Mouse (Mus musculus) left cerebral cortex, adult 11 months (tissue): ENCODE results near the gene Hoxa10.

Experiments used
- DNase-seq: peaks from one replicate; pipeline ENCODE4 v3.0.0; 2022; ENCODE audit warnings: low spot score

Hoxa10 gene

GRCm38 (mm10) chr6:52245040-52245756 is 4.5 kb upstream of the Hoxa10 start:
- no peak for DNase-seq

DNA sequence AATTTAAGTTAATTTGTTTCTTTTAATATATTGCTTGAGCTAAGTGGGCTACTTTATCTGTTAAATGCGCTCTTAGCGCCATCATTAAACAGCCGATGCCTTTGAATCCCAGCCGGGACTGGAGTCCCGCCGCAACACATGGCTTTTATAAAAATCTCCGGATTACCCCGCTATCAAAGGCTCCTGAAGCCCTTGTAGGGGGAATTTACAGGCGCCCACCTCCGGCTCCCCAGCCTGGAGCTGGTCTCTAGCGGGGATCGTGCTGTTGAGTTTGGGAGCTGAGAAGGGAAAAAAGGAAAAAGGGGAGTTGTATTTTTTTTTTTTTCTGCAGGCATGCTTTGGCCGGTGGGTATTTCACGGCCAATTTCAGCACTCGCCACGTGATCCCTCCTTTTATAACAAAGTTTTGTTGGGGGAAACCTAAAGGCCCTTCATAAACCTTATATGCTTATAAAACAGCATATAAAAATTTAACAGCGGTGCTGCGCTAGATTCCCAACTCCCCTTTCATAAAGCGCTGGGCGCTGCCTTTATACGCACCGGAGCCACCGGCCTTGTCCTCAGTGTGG is 3.9 kb upstream of the Hoxa10 start:
- no peak for DNase-seq

DNA sequence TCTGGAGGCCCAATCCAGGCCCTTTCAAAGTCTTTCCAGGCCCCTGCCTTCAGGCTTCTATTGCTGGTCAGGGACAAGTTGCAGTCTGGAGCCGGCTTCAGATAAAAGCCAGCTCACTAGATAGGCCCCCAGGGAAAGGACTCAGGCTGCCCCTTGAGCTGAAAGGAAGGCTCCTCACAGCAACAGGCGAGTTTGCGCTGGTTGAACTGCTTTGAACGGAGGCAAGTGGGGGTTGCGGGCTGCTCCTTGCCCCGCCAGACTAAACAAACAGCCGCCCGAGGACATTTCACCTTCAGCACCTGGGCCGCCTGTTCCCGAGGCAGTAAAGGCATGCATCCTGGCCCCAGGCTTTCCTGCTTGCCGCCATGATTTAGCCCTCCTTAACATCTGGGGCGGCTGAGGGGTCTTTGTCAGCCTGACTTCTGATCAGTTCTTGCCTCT is 3.0 kb upstream of the Hoxa10 start:
- DNase-seq = no peak

DNA sequence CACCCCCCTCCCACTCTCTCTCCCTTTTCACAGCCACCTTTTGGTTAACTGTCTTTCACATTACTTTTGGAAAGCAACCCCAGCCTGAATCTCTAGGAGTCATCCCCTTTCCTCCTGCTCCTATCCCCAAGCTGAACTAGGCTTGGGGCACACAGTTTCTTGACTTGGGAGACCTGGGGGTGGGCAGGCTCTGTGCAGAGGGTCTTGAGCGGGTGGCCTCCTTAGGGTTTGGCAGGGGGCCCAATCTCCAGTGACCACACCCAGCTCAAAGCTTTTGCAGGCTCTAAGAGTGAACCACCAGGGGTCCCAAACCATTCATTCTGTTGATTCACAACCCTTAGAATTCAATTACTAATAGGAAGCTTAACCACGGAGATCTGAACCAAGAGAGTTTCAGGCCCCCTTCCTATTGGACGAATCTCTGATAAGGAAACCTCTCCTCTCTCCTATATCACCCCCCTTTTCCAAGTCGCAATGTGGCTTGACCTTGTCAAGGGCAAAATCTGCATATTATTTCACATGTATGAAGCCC is 2.2 kb upstream of the Hoxa10 start:
- DNase-seq = no peak

DNA sequence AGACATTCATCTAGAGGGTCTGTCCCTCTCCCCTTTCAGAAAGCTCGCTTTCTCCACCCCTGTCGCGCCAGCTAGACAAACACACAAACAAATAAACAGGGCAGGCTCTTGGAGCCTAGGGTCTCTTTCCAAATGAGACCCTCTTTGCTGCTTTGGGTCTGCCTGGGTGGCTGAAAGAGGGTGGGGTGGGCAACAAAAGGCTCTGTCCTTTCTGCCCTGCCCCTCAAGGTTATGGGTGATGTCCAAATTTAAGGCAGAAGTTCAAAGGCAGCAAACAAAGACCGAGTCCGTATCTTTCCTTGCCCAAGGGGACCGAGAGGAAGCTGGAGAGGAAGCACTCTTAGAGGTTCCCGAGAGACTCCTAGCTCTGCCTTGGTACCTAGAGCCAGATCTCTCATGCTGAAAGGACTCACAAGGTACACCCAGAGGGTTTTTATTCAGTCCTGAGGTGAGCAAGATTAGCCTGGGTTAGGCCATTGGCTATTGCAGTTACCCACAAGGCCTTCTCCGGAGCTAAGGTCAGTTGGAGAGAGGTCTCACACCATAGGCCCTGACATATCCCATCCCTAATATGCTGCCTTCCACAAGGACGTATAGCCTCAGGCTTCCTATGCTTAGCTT is 457 bp upstream of the Hoxa10 start:
- no peak for DNase-seq

- no peak for DNase-seq
Observed at GRCm38 (mm10) chr6:52239625-52240388, 847 bp downstream of the Hoxa10 start.

DNA sequence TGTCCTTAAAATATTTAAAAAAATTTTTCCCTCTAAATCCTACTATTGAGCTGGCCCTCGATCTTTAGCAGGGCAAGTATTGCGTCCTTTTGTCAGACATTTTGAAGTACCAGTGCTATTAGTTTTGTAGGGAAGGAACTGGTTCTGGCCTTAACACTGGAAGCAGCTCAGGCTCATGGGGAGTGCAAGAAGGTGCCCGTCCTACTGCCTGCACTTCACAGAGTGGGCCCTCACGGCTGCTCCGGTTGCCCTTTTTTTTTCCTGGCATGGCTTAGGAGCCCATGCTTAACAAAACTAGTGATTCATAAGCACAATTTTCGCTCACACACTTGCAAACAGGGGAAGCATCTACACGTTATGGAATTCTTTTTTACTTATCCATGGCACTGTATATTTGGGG is 1.7 kb downstream of the Hoxa10 start:
- no peak for DNase-seq

GRCm38 (mm10) chr6:52238155-52238545 is 2.5 kb downstream of the Hoxa10 start:
- no peak for DNase-seq

DNA sequence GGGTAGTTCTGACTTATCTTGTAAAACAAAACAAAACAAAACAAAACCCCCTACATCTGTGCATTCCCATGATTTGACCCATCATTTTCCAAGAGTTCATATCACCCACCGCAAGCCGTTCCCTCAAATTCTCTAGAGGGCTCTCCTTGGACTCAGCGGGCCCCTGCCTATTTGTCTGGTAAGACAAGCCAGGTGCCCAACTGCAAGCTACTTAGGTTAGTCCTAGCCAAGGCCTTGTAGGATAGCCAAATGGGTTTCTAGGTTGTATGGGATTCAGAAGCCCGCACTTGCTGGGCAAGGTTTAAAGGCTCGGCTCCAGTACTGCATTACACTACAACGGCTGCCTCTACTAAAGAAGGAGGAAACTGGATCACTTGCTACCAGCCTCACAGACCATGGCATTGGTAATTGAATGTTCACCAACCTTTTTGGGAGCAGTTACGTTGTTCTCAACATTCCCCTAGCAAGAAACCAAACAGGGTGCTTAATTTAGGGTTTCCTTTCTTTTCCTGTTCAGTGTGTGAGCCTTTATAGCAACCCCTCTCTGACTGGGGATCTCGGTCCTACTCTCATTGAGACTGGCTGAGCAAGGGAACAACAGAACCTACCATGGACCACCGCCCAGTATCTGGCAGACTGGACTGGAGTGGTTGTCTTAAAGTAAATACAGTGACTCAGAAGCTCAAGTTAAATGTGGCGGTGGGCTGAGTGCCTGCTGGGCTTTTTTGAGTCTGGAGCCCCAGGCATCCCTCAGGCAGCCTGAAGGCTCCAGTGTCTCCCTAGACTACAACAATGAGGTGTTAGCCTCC is 3.1 kb downstream of the Hoxa10 start:
- DNase-seq = no peak

DNA sequence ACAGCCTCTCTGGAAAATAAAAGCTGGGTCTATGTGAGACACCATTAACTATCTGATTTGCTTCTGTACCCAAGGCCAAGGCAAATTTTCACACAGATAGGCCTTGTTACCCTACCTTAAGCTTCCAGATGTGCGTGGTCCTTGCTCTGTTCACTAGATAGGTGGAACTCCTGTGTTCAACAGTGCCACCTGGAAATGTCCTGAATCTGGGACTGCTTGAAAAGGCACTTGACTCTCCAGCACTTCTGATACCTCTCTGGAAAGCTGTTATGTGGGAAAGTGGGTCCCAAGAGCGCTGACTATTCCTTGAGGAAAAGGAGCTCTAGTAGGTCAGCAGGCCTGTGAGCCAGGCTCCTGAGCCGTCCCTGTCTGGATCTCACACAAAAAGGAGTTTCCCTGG is 3.8 kb downstream of the Hoxa10 start:
- no peak for DNase-seq

DNA sequence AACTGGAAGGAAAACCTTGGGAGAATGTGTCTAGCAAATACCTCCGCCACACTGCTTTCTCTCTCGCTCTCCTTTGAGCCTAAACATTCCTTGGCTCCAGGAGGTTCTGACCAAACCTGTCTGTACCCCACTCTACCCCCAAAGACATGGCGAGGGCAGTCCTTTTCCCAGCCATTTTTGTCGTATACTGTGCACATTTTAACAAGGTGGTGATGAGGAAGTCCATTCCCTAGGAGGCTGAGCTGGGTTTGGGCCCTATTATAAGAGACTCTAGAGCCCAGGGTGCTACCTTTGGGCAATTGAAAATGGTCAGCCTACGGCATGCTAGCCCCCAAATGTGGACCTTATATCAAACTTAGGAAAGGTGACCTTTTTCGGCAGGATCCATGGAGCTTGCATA is 4.8 kb downstream of the Hoxa10 start:
- DNase-seq = no peak

DNA sequence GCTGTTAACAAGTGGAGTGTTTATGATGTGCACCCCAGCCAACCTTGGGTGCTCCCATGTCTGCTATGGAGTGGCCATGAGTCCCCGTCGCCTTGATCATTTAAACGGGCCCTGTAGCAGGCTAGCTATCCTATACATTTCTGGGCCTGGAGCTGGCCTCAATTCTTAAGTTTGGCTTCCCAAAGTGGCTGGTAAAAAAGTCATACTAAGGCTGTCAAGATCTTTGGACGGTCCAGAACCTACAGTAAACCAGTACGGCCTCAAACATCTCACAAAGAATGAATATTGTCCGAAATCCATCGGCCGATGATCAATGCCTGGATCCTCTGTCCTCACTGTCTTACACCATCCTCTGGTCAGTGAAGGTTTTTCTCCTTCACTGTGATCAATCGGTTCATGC is 5.4 kb downstream of the Hoxa10 start:
- no peak for DNase-seq

DNA sequence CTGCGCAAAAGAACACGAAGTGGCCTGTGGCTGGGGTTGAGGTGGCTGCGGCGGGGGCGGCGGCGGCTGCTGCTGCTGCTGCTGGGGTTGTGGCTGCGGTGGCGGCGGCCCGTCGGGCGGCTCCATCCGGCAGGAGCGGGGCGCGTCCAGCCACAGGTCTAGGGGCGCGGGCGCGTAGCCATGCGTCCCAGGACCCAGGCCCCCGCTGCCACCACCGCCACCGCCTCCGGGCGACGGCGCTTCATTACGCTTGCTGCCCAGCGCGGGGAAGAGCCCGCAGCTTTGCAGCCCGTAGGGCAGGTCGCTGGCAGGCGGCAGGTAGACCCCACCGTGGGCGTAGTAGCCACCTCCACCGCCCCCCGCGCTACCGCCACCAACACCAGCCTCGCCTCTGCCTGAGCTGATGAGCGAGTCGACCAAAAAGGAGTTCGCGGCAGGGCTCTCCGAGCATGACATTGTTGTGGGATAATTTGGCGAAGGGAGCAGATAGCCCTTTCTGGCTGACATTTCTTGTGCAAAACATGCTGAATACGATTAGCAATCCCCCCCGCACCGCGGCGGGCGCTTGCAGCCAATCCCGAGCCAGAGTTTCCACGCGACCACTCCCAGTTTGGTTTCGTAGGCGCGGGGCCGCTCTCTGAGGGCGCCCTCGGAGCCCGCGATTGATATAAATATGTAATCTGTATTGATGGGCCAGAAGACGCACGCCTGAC is 6.1 kb downstream of the Hoxa10 start:
- no peak for DNase-seq

DNA sequence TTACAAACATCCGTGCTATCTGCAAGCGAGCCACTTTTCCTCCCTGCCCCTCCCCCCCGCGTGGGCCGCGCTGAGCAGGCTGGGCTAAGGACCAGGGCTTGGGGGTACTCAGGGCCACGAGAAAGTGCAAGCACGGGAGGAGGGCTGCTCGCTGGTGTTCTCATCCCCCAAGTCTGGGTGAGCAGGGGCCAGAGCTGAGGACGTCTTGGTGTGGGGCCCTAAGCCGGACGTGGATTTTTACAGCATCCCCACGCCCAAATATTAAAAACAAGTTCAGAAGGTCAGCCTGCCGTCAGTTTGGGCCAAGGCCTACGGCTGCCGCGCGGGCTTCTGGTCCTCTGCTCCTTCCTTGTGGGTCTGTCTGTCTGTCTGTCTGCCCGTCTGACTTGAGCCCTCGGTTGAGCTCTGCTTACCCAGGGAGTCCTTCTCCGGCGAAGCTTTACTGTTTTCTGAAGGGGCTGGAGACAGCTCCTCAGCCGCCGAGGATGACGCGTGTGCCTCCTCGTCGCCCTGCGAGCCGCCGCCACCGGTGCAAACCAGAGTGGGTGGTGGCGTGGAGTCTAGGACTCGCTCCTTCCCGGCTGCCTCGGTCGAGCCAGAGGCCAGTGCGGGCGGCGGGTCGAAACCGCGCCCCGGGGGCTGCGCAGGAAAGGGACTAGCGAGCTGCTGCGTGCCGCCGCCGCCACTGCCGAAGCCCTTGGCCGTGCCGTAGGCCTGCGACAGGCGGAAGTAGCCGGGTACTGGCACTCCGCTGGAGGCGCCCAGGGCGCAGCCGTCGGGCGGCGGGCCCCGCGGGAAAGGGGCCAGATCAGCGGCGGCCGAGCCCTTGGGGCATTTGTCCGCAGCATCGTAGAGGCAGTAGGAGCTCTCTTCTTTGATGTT is 6.9 kb downstream of the Hoxa10 start:
- DNase-seq = no peak

- no peak for DNase-seq
Observed at GRCm38 (mm10) chr6:52232984-52233545, 7.6 kb downstream of the Hoxa10 start.

GRCm38 (mm10) chr6:52232568-52232965 is 8.1 kb downstream of the Hoxa10 start:
- no peak for DNase-seq

DNA sequence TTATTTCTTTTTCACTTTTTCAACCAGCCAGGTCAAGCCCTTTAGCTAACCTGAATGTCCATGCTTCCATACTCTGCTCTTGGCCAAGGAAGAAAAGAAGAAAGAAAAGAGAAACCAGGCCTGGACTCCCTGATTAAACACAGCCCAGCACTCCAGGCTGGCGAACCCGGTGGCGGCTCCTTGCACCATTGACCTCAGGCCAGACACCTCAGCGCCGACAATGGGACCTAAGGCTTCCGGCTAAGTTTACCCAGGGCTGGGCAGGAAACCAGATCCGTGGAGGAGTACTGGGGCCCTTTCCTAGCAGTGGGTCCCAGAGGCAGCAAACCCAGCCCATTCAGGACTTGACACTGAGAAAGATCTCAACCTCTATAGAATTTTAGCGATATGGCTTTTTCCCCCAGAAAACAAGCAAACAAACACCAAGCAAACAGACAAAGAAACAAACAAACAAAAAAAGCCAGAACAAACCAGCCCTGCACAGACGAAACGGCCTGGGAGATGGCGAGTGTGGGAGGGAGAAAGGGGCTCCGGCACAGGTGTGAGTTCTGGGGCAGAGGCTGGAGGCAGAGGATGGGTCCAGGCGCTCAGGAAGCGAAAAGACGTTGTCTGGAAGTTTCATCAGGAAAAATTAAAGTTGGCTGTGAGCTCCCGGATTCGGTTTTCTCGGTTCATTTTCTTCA is 8.6 kb downstream of the Hoxa10 start:
- DNase-seq = no peak

- no peak for DNase-seq
Observed at GRCm38 (mm10) chr6:52230516-52231165, 10.0 kb downstream of the Hoxa10 start, which contains the start of gene Hoxa9. Gene Hoxa9, minus strand, starts transcription at chr6:52231089.
